8 mouse cellular contexts compared by ENCODE assay signal in genomic region chr12:100907598-100908297, GRCm38 (mm10). TPM values are rescaled to one million over a fixed set of nuclear protein-coding genes. Genes with fewer than 3 reads are reported as not detected.
A peak's percentile ranks its signal among the peaks of the same experiment; 100 is the strongest.
DNase-seq lines count a peak whose midpoint lies in the region; ATAC-seq and TF ChIP-seq lines count a peak whose summit lies in the region.

Gene Gpr68 (minus strand): TSS chr12:100908198.

- no peak for TF ChIP-seq CTCF in liver, postnatal 0 days (IDR thresholded peaks at IDR 0.05; ENCODE audit: low read depth)

- no peak within 1 kb of the TSS for H3K27ac ChIP-seq in lung, embryonic 15.5 days
- no peak within 1 kb of the TSS for H3K27ac ChIP-seq in brown adipose tissue, adult 24 weeks (replicated peaks; ENCODE audit: low read depth, low read length)
- no peak within 1 kb of the TSS for H3K27ac ChIP-seq in forebrain, embryonic 12.5 days
- H3K27ac ChIP-seq in intestine, embryonic 14.5 days (ENCODE audit: low read depth), result no peak within 1 kb of the TSS
- no peak within 1 kb of the TSS for H3K27ac ChIP-seq in liver, postnatal 0 days (ENCODE audit: low read depth)
- H3K27ac ChIP-seq in stomach, embryonic 14.5 days (ENCODE audit: low read length), result no peak within 1 kb of the TSS

- peak within 1 kb of the TSS; percentile 76 for H3K4me2 ChIP-seq in lung, embryonic 15.5 days
- H3K4me2 ChIP-seq in forebrain, embryonic 12.5 days, result peak within 1 kb of the TSS; percentile 91
- peak within 1 kb of the TSS; percentile 89 for H3K4me2 ChIP-seq in intestine, embryonic 14.5 days (ENCODE audit: low read length)
- H3K4me2 ChIP-seq in liver, postnatal 0 days (ENCODE audit: low read depth, low read length), result peak within 1 kb of the TSS; percentile 58
- peak within 1 kb of the TSS; percentile 89 for H3K4me2 ChIP-seq in stomach, embryonic 14.5 days (replicated peaks; ENCODE audit: low read depth, low read length)

- peak; percentile 48; the same call in 1 of the 2 replicates for ATAC-seq in lung, embryonic 15.5 days (ENCODE audit: borderline replicate concordance, extremely low read depth, low FRiP score, low TSS enrichment)
- ATAC-seq in forebrain, embryonic 12.5 days (ENCODE audit: low FRiP score), result peak; percentile 75
- ATAC-seq in intestine, embryonic 14.5 days (replicated peaks; ENCODE audit: low FRiP score, low TSS enrichment, low read depth), result peak; percentile 72
- no peak; the same call in 1 of the 2 replicates for ATAC-seq in liver, postnatal 0 days
- peak; percentile 75 for ATAC-seq in stomach, embryonic 14.5 days (ENCODE audit: insufficient number of reproducible peaks, insufficient read depth, low FRiP score, low read depth)

- no peaks in the 10 kb centered on the region for H3K36me3 ChIP-seq in lung, embryonic 15.5 days
- H3K36me3 ChIP-seq in forebrain, embryonic 12.5 days (replicated peaks), result peaks cover 21% of the 10 kb centered on the region
- no peaks in the 10 kb centered on the region for H3K36me3 ChIP-seq in intestine, embryonic 14.5 days (ENCODE audit: control insufficient read depth, insufficient read depth, low read length)
- H3K36me3 ChIP-seq in liver, postnatal 0 days (replicated peaks; ENCODE audit: insufficient read depth, low read length), result no peaks in the 10 kb centered on the region; the same call in 1 of the 2 replicates
- no peaks in the 10 kb centered on the region for H3K36me3 ChIP-seq in stomach, embryonic 14.5 days (ENCODE audit: control insufficient read depth, insufficient read depth, low read length)

- no peak for TF ChIP-seq EP300 in liver, postnatal 0 days (IDR thresholded peaks at IDR 0.05; ENCODE audit: low read depth)

- 4% methylated on average over 39 of the region's 39 CpGs for WGBS in lung, embryonic 15.5 days
- WGBS in forebrain, embryonic 12.5 days, result 3% methylated on average over 39 of the region's 39 CpGs
- 5% methylated on average over 39 of the region's 39 CpGs for WGBS in intestine, embryonic 14.5 days
- WGBS in liver, postnatal 0 days (ENCODE audit: insufficient replicate concordance), result 7% methylated on average over 35 of the region's 39 CpGs
- 7% methylated on average over 39 of the region's 39 CpGs for WGBS in stomach, embryonic 14.5 days

- H3K9ac ChIP-seq in lung, embryonic 15.5 days, result peak within 1 kb of the TSS; percentile 25; the same call in 1 of the 2 replicates
- peak within 1 kb of the TSS; percentile 61 for H3K9ac ChIP-seq in forebrain, embryonic 12.5 days
- H3K9ac ChIP-seq in intestine, embryonic 14.5 days (ENCODE audit: low read length), result peak within 1 kb of the TSS; percentile 45
- H3K9ac ChIP-seq in liver, postnatal 0 days (replicated peaks), result no peak within 1 kb of the TSS
- H3K9ac ChIP-seq in stomach, embryonic 14.5 days (replicated peaks; ENCODE audit: low read depth, low read length), result peak within 1 kb of the TSS; percentile 36; the same call in 1 of the 2 replicates

- peak within 1 kb of the TSS; percentile 33 for H3K4me3 ChIP-seq in lung, embryonic 15.5 days
- peak within 1 kb of the TSS; percentile 53 for H3K4me3 ChIP-seq in brown adipose tissue, adult 24 weeks (ENCODE audit: insufficient read depth, low read depth, low read length)
- H3K4me3 ChIP-seq in forebrain, embryonic 12.5 days (replicated peaks), result peak within 1 kb of the TSS; percentile 46
- peak within 1 kb of the TSS; percentile 41 for H3K4me3 ChIP-seq in intestine, embryonic 14.5 days (ENCODE audit: low read depth, low read length)
- H3K4me3 ChIP-seq in liver, postnatal 0 days (ENCODE audit: low read depth, low read length), result peak within 1 kb of the TSS; percentile 19; the same call in 1 of the 2 replicates
- peak within 1 kb of the TSS; percentile 35 for H3K4me3 ChIP-seq in stomach, embryonic 14.5 days (ENCODE audit: low read depth, low read length)

- no peak for DNase-seq in lung, postnatal 25 days (ENCODE audit: low spot score)
- no peak for DNase-seq in intestine, embryonic 14.5 days (ENCODE audit: low spot score)
- DNase-seq in liver, postnatal 0 days, result no peak
- DNase-seq in right cerebral cortex, adult 2 months (ENCODE audit: low spot score in 2 of 2), result no peak

- peaks cover 22% of the 10 kb centered on the region for H3K27me3 ChIP-seq in lung, embryonic 15.5 days
- peaks cover 25% of the 10 kb centered on the region for H3K27me3 ChIP-seq in forebrain, embryonic 12.5 days
- peaks cover 22% of the 10 kb centered on the region for H3K27me3 ChIP-seq in intestine, embryonic 14.5 days (replicated peaks; ENCODE audit: control insufficient read depth, insufficient read depth, low read length)
- H3K27me3 ChIP-seq in liver, postnatal 0 days (ENCODE audit: insufficient read depth, low read length), result peaks cover 24% of the 10 kb centered on the region
- H3K27me3 ChIP-seq in stomach, embryonic 14.5 days (ENCODE audit: control insufficient read depth, insufficient read depth, low read length), result peaks cover 5% of the 10 kb centered on the region; the same call in 1 of the 2 replicates

- H3K4me1 ChIP-seq in lung, embryonic 15.5 days, result 0 out of 2 replicates have a peak, but pooled peaks cover 5% of the 10 kb centered on the region
- 0 out of 2 replicates have a peak, but pooled peaks cover 2% of the 10 kb centered on the region for H3K4me1 ChIP-seq in brown adipose tissue, adult 24 weeks (ENCODE audit: control insufficient read depth, insufficient read depth, insufficient read length, low read length)
- H3K4me1 ChIP-seq in forebrain, embryonic 12.5 days, result peaks cover 10% of the 10 kb centered on the region
- 0 out of 2 replicates have a peak, but pooled peaks cover 4% of the 10 kb centered on the region for H3K4me1 ChIP-seq in intestine, embryonic 14.5 days (replicated peaks; ENCODE audit: control insufficient read depth, insufficient read depth, low read length)
- peaks cover 6% of the 10 kb centered on the region; the same call in 1 of the 2 replicates for H3K4me1 ChIP-seq in liver, postnatal 0 days (ENCODE audit: insufficient read depth)
- 0 out of 2 replicates have a peak, but pooled peaks cover 7% of the 10 kb centered on the region for H3K4me1 ChIP-seq in stomach, embryonic 14.5 days (ENCODE audit: control insufficient read depth, insufficient read depth, low read length)

- no peaks in the 10 kb centered on the region for H3K9me3 ChIP-seq in lung, embryonic 15.5 days
- no peaks in the 10 kb centered on the region for H3K9me3 ChIP-seq in forebrain, embryonic 12.5 days
- no peaks in the 10 kb centered on the region for H3K9me3 ChIP-seq in intestine, embryonic 14.5 days (ENCODE audit: control insufficient read depth, low read length)
- no peaks in the 10 kb centered on the region for H3K9me3 ChIP-seq in liver, postnatal 0 days (ENCODE audit: low read length)
- H3K9me3 ChIP-seq in stomach, embryonic 14.5 days (ENCODE audit: control insufficient read depth, low read depth, low read length), result no peaks in the 10 kb centered on the region

RNA-seq across cellular contexts. Expression of gene Gpr68, which starts in this region (rescaled TPM):
- polyA plus RNA-seq in lung, embryonic 15.5 days (2015; fragmentation: Nextera tagmentation; extraction: Ambion mirVana), result 0.29 and 0.71 TPM in 2 replicates
- polyA plus RNA-seq in brown adipose tissue, adult 24 weeks (2012; ENCODE audit: insufficient read depth, insufficient read length, missing spikeins), result not detected in 2 replicates
- 0.22 and 0.26 TPM in 2 replicates for polyA plus RNA-seq in forebrain, embryonic 12.5 days (2016; fragmentation: Nextera tagmentation; extraction: Ambion mirVana)
- 0.17 and 0.53 TPM in 2 replicates for polyA plus RNA-seq in intestine, embryonic 14.5 days (2014; fragmentation: Nextera tagmentation; extraction: Ambion mirVana)
- polyA plus RNA-seq in liver, postnatal 0 days (2015; fragmentation: Nextera tagmentation; extraction: Ambion mirVana), result 0.12 and 0.33 TPM in 2 replicates
- polyA plus RNA-seq in stomach, embryonic 14.5 days (2014; fragmentation: Nextera tagmentation; extraction: Ambion mirVana), result 0.46 and 0.59 TPM in 2 replicates

Comparison
In these comparisons a context has a peak if more than half of its experiments do, and no peak if none do; other contexts are left out.
1. Peak in ATAC-seq, H3K4me3 ChIP-seq, H3K9ac ChIP-seq and H3K4me2 ChIP-seq in lung, embryonic 15.5 days; RNA of the gene not detected or under 1 TPM.
2. Peak in ATAC-seq, H3K4me3 ChIP-seq, H3K9ac ChIP-seq and H3K4me2 ChIP-seq in forebrain, embryonic 12.5 days; RNA of the gene not detected or under 1 TPM.
3. Peak in ATAC-seq, H3K4me3 ChIP-seq, H3K9ac ChIP-seq and H3K4me2 ChIP-seq in intestine, embryonic 14.5 days; RNA of the gene not detected or under 1 TPM.
4. Peak in ATAC-seq, H3K4me3 ChIP-seq, H3K9ac ChIP-seq and H3K4me2 ChIP-seq in stomach, embryonic 14.5 days; RNA of the gene not detected or under 1 TPM.